Mouse (Mus musculus) hindbrain, embryonic 13.5 days (tissue): Measurements from ENCODE around the gene Mfn1. TPM values are rescaled to one million over a fixed set of nuclear protein-coding genes. Genes with fewer than 3 reads are reported as not detected.

ENCODE experiments used
- ATAC-seq: fragments of 200-750 bp; cut with Nextera tagmentation; 2 replicates; pipeline ENCODE4 v1.8.0; 2017; ENCODE audit warnings: moderate TSS enrichment; ENCODE audit not compliant: low FRiP score
- H3K27ac ChIP-seq: fragments of 300-500 bp; sonication (generic); 2 replicates; pipeline ENCODE4 v1.5.1; 2015; ENCODE audit warnings: inconsistent platforms, mild to moderate bottlenecking, moderate library complexity
- H3K27me3 ChIP-seq: fragments of 300-500 bp; sonication (generic); 2 replicates; pipeline ENCODE4 v1.6.1; 2015; ENCODE audit warnings: mild to moderate bottlenecking, inconsistent platforms
- H3K36me3 ChIP-seq: fragments of 300-500 bp; sonication (generic); 2 replicates; pipeline ENCODE4 v1.6.1; 2015; ENCODE audit warnings: mild to moderate bottlenecking, inconsistent platforms
- H3K4me1 ChIP-seq: fragments of 300-500 bp; sonication (generic); replicated peaks from 2 replicates; pipeline ENCODE4 v1.6.1; 2015; ENCODE audit warnings: inconsistent platforms
- H3K4me2 ChIP-seq: fragments of 300-500 bp; sonication (generic); 2 replicates; pipeline ENCODE4 v1.6.1; 2015; ENCODE audit warnings: inconsistent platforms, mild to moderate bottlenecking, moderate library complexity
- H3K4me3 ChIP-seq: fragments of 300-500 bp; sonication (generic); 2 replicates; pipeline ENCODE4 v1.5.1; 2015; ENCODE audit warnings: mild to moderate bottlenecking, inconsistent platforms
- H3K9ac ChIP-seq: fragments of 300-500 bp; sonication (generic); 2 replicates; pipeline ENCODE4 v1.6.1; 2015; ENCODE audit warnings: mild to moderate bottlenecking, inconsistent platforms
- H3K9me3 ChIP-seq: fragments of 300-500 bp; sonication (generic); 2 replicates; pipeline ENCODE4 v1.6.1; 2016; ENCODE audit warnings: inconsistent platforms
- WGBS: fragments of 180-500 bp; shearing (Covaris S2); methylation state at CpG from one replicate; pipeline ENCODE4 v1.1.7; 2015; 5-methylcytosine and 5-hydroxymethylcytosine counted together
- polyA plus RNA-seq: library from polyadenylated mRNA; unstranded; fragments of >200 nt; fragmentation: Nextera tagmentation; extraction: Ambion mirVana; gene quantifications from 2 replicates; pipeline ENCODE4 v1.2.1, GENCODE M21; 2015

Mfn1 gene
- polyA plus RNA-seq, 1 experiment from 2014 or later = 39.2 TPM

GRCm38 (mm10) chr3:32617053-32617642 lies 87.9 kb downstream of the Mfn1 start:
- no peaks in the 10 kb centered on the region; the same call in 1 of the 2 replicates for H3K36me3 ChIP-seq
- peak overlapping the region; percentile 54 for H3K4me2 ChIP-seq
- peaks cover 17% of the 10 kb centered on the region for H3K4me1 ChIP-seq
- H3K9ac ChIP-seq = peak overlapping the region; percentile 76
- no peaks in the 10 kb centered on the region for H3K27me3 ChIP-seq
- no peaks in the 10 kb centered on the region for H3K9me3 ChIP-seq
- peak overlapping the region; percentile 66 for H3K4me3 ChIP-seq
- peak overlapping the region; percentile 83 for H3K27ac ChIP-seq
- ATAC-seq = peak; percentile 48
- WGBS = 19% methylated on average over 16 of the region's 16 CpGs

- no peak overlapping the region for H3K9ac ChIP-seq
- H3K9me3 ChIP-seq = no peaks in the 10 kb centered on the region
- peaks cover 5% of the 10 kb centered on the region; the same call in 1 of the 2 replicates for H3K4me1 ChIP-seq
- no peak overlapping the region for H3K27ac ChIP-seq
- no peaks in the 10 kb centered on the region for H3K36me3 ChIP-seq
- 92% methylated on average over 1 of the region's 1 CpGs for WGBS
- no peaks in the 10 kb centered on the region for H3K27me3 ChIP-seq
- no peak overlapping the region for H3K4me2 ChIP-seq
- ATAC-seq = no peak
- no peak overlapping the region for H3K4me3 ChIP-seq
Measured at GRCm38 (mm10) chr3:32621658-32622057, 92.4 kb downstream of the Mfn1 start.

GRCm38 (mm10) chr3:32622106-32622505 lies 92.8 kb downstream of the Mfn1 start:
- H3K9me3 ChIP-seq = no peaks in the 10 kb centered on the region
- H3K27me3 ChIP-seq = no peaks in the 10 kb centered on the region
- WGBS = 94% methylated on average over 3 of the region's 3 CpGs
- no peak overlapping the region for H3K4me3 ChIP-seq
- H3K9ac ChIP-seq = no peak overlapping the region
- H3K4me1 ChIP-seq = peaks cover under 1% of the 10 kb centered on the region; the same call in 1 of the 2 replicates
- H3K36me3 ChIP-seq = no peaks in the 10 kb centered on the region
- no peak overlapping the region for H3K4me2 ChIP-seq
- no peak overlapping the region for H3K27ac ChIP-seq
- ATAC-seq = no peak

- Histone ChIP-seq H3K9ac (no peak overlapping the region), H3K9me3 (no peaks in the 10 kb centered on the region), H3K4me2 (no peak overlapping the region), H3K4me1 (no peaks in the 10 kb centered on the region), H3K27ac (no peak overlapping the region), H3K27me3 (no peaks in the 10 kb centered on the region), H3K36me3 (no peaks in the 10 kb centered on the region), H3K4me3 (no peak overlapping the region)
- no peak for ATAC-seq
- 87% methylated on average over 7 of the region's 7 CpGs for WGBS
Measured at GRCm38 (mm10) chr3:32628141-32628540, 98.9 kb downstream of the Mfn1 start.

Other genes starting within 250 kb of the Mfn1 start
- 7.6 and 8.2 TPM in 2 replicates for gene Zmat3, start 163.5 kb upstream of the Mfn1 start, polyA plus RNA-seq
- 14.2 and 14.7 TPM in 2 replicates for gene Pik3ca, start 131.8 kb upstream of the Mfn1 start, polyA plus RNA-seq
- 0.26 TPM in 1 of 2 replicates, not detected in the other for gene Kcnmb3, start 37.2 kb upstream of the Mfn1 start, polyA plus RNA-seq
- gene Zfp639, start 19.2 kb upstream of the Mfn1 start, polyA plus RNA-seq = 37.4 and 37.6 TPM in 2 replicates
- 79.5 and 80.8 TPM in 2 replicates for gene Gnb4, start 87.1 kb downstream of the Mfn1 start, polyA plus RNA-seq
- gene Actl6a, start 176.8 kb downstream of the Mfn1 start, polyA plus RNA-seq = 104 and 105 TPM in 2 replicates
- 323 and 339 TPM in 2 replicates for gene Ndufb5, start 207.5 kb downstream of the Mfn1 start, polyA plus RNA-seq
- gene Mrpl47, start 208.1 kb downstream of the Mfn1 start, polyA plus RNA-seq = 35.6 and 36.5 TPM in 2 replicates